Mouse (Mus musculus) embryo, embryonic 10 days (tissue): Measurements from ENCODE around the gene Mylk.
A peak's percentile ranks its signal among the peaks of the same experiment; 100 is the strongest.

Source experiments
- DNase-seq: peaks from one replicate; pipeline ENCODE4 v3.0.0-alpha.2; 2015; ENCODE audit warnings: low spot score

Mylk gene

DNA sequence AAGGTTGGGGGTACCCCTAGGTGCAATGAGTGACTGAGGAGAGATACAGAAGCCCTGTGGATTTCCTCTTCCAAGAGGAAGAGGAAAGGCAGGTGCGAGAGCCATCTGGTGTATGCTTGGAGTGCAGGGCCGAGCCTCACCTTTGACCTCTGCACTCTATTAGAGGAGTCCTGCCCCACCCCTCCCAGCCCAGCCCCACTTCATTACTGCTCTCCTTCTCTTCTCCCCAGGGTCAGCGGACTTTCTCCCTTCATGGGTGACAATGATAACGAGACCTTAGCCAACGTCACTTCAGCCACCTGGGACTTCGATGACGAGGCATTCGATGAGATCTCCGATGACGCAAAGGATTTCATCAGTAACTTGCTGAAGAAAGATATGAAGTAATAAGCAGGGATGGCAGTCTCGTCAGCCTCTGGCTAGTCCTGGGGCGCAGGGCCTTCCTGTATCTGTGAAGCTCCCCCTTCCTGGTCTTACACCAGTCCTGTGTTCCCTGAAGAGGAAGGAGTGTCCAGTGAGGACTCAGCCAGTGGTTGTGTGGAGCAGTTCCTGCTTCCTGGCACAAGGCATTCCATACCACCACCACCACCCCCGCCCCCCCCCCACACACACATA is 241.3 kb downstream of the Mylk start:
- no peak for DNase-seq

DNA sequence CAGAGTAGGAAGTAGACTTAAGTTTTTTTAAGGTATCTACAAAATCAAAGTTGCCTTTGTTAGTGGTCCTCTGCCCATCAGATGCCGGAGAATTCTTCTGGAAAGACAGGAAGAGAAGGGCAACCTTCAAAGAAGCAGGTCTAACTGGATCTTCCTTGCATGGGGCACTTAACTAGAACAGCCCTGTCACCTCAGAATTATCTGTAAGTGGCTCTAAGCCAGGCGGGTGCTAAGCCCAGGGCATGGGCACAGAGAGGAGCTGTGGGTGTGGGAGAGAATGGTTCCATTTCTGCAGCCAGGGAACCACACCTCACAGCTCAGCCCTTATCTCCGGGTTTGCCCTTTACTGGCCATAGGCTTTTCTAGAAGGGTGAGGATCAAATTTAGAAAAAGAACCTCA is 246.4 kb downstream of the Mylk start:
- DNase-seq, result no peak

DNA sequence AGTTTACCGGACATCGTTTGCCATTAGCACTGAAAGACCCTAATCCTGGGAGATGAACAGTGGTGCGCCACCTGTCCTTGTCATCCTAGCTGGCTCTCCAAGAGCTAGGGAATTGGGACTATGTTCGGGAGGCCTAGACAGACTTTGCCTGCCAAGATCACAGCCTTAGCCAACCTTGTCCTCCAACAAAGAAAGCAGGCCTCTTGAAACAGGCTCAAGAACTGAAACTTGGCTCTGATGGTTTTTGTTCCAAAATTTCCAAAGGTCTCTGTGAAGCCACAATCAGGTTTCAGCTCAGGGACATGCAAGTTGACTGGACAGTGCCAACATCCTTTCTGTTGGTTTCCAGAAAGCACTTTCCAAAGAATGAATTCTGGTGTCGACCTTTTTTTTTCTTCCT is 247.8 kb downstream of the Mylk start:
- DNase-seq, result no peak

DNA sequence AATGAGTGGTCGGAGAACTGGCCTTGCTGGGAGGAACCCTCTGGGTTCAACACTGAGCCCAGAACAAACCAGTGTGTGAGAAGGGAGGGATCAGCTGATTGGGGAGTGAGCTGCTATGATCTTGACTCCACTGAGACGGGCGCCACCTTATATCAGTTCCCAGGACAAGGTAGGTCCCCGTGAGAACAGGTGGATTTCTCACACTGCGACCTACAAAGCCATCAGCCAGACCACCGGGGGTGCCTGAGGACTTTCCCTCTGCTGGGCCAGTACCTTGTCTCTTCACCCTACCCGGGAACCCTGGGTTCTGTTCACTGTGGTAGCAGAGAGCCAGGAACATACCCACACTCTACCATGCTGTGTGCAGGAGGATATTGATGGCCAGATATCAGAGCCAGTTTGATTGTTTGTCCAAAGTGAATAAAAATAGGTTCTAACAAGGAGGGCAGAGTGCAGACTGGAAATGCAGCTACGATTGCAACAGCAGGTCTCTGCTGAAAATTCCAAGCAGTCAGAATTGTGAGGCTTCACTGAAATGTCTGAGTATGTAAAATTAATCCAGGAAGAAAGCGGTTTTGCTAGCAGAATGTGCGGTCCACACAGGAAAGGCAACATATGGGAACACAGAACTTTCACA is 248.8 kb downstream of the Mylk start:
- DNase-seq, result no peak

DNA sequence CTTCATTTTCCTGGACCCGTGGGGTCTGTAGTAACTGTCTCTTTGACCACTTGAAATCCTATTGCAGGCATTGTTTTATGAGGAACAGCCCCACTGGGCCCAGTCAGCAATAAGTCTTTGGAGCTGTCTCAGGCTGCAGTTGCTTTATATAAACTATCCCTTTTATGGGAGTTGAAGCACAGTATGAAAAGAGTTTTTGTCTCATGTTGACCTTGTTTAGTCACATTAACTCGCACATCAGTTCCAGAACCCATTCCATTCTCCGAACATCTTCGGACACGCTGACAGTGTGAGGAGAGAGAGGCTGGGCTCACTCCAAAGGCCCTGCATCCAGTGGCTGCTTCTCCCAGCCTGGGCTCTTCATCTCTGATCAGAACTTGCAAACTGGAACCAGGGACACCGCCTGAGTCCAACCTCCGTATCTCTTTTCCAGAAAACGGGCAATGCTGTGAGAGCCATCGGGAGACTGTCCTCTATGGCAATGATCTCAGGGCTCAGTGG is 249.7 kb downstream of the Mylk start:
- no peak for DNase-seq

DNA sequence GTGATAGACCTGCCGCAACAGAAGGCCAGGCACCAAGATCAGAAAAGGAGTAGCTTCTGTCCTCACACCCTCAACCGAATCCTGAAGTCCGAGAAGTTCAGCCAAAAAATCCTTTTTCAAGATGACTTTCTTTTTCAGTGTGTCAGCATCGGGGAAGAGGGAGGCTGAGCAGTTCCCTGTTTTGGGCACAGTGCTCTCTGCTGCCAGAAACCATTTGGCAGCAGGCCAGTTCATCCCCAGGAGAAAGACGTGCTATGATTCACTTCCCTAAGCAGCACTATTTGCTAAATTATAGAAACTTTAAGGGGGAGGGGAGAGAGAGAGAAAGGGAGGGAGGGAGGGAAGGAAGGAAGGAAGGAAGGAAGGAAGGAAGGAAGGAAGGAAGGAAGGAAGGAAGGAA is 251.1 kb downstream of the Mylk start:
- no peak for DNase-seq

DNA sequence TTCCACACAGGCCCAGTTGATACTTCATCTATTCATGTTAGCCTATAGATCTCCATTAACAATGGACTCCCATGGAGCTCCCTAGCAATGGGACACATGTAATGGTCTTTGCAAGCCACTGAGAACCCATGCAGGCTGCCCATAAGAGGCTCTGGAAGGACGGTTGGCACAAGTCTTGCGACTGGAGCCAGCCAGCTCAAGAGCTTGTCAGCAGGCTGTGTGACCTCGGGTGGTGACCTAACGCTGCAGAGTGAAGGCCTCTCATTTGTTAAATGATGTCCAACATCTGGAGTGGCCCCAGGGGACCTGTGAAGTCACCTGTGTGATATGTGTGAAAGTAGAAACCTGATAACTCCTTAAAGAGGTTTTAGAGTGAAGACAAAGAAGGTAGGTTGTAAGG is 252.0 kb downstream of the Mylk start:
- no peak for DNase-seq

DNA sequence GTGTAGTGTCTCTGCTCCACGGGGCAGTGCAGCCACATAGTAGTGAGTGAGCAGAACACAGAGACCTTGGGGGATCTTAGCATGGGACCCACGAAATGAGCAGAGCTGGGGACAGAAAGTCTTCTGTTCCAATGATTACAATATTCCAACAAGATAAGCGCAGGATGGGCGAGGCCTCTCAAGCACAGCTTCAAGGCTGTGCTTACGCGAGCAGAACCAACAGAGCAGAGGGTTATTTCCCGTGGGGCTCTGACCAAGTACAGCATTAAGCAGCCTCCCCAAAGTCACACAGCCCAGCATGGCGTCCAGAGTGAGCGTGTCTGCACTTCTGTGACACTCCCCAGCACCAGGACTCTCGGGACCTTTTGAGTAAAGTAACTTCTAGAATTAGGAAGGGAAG is 252.6 kb downstream of the Mylk start:
- no peak for DNase-seq

DNA sequence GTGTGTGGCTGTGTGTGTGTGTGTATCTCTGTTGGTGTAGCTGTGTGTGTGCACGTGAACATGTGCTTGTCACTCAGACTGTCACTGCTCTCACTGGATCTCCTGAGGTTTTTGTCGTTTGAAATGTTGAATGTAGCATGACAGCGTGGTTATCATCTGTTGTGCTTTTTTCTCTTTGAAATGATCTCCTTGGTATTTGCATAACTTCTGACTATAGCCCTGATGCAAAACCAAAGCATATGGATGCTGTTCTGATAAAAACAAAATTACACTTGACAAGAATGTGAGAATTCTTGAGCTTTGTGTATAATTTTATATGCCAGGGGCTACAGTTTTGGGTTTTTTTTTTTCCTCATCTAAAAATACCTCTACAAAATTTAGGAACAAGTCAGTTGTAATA is 254.0 kb downstream of the Mylk start:
- no peak for DNase-seq

DNA sequence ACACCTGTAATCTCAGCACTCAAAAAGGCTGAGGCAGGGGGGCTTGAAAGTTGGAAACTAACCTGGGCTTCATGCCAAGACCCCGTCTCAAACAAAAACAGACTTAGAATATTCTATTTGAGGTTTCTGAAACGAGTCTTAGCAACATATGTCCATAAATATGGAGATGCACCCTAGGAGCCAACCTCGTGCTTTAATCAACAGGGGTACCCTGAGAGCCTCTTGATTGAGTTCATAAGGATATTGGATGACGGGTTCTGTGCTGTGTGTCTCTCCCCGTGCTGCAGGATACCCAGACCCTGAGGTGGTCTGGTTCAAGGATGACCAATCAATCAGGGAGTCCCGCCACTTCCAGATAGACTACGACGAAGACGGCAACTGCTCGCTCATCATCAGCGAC is 255.0 kb downstream of the Mylk start:
- no peak for DNase-seq

DNA sequence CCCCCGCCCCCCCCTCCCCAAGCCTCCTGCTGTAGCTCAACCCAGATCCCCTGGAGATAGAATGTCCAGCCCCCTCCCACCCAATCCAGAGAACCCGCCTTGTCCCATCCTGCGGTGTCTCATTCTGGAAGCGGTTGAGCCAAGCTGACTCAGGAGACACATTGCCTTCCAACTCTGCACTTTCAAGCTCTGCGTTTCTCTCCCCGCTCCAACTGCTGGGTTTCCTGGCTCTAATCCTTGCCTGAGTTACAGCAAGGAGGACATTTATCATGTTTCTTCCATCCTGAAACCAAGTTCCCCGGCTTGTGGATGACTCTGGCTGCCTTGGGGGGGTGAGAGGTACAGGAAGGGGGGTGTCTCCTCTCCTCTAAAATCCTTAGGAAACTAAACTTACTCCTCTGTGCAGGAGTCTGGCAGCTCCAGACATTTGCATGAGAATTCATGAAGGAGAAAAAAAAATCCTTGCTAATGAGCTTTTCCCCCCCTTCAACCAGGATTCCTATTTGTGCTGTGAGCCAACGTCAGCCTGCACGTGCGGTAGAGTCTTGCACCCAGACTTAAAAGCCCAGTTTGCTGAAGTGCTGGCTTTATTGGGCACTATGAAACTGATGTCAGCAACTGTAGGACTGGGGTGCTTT is 256.0 kb downstream of the Mylk start:
- DNase-seq, result peak; percentile 48

DNA sequence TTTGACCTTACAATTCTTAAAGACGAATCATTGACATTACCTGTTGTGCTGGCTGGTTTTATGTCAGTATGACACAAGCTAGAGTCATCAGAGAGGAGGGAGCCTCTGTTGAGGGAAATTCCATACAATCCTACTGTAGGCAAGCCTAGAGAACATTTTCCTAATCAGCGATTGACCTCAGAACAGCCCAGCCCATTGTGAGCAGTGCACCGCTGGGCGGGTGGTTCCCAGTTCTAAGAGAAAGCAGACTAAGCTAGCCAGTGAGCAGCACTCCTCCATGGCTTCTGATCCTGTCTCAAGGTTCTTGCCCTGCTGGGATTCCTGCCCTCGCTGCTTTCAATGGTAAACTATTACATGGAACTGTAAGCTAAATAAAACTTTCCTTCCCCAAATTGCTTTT is 259.3 kb downstream of the Mylk start:
- DNase-seq, result no peak

DNA sequence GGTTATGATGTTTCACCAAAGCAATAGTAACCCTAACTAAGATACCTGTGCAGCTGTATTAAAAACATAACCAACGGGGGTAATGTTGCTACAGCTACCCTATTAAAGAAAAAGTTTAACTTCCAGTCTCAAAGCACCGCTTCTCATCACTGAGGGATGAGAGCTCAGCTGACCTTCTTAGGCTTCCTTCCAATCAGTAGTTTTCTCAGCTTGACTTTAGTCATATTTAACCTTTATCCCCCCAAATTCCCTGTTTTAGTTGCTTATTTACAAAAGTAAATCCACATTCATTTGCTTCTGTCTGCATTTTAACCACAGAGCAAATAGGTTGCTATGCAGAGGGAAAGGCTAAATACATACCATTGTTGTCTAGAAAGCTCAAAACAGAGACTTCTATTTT is 259.7 kb downstream of the Mylk start:
- DNase-seq, result no peak

DNA sequence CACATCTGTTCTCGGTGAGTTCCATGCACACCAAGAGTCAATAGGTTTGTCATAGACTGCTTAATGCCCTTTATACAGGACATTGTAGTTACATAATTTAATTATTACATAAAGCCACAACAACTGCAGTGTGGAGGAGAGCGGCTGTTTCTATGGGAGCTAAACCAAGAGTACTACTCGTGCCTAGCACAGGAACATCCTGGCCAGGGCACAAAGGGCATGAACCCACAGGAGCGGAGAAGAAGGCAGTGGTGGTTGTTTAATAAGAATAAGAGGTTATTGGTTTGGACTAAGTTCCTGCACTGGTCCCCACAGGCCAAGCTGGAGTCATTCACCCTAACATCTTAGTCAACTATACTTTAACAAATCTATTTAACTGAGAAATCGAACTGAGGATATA is 261.2 kb downstream of the Mylk start:
- no peak for DNase-seq

DNA sequence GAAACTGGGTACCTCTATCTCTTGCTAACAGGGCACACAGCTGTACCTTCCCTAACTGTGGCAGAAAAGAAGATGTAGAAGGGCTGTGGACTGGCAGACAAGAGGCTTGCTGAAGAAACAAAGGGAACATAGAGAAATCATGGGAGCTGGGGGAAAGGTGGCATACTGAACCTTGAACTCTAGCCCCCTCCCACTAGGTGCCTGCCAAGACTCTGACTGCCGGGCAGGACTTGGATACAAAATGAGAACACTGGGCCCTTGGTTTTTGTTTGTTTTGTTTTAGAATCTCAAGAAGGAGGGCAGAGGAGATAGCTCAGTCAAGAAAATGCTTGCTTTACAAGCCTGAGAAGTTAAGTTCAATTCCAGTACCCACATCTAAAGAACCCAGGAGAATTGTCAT is 262.4 kb downstream of the Mylk start:
- DNase-seq, result no peak

DNA sequence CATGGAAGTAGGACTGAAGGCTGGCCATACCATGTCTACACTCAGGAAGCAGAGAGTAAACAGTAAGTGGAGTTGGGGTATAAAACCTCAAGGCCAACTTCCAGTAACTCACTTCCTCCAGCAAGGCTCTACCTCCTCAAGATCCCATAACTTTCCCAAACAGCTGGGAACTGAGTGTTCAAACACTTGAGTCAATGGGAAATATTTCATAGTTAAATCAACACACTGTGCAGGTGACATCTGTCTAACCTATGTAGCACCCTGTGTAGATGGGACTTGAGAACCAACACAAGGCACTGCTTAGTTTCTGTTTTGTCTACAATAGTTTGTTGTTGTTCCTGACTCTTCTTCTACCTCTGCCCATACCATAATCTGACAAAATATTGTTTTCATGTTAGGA is 263.4 kb downstream of the Mylk start:
- DNase-seq, result no peak

DNA sequence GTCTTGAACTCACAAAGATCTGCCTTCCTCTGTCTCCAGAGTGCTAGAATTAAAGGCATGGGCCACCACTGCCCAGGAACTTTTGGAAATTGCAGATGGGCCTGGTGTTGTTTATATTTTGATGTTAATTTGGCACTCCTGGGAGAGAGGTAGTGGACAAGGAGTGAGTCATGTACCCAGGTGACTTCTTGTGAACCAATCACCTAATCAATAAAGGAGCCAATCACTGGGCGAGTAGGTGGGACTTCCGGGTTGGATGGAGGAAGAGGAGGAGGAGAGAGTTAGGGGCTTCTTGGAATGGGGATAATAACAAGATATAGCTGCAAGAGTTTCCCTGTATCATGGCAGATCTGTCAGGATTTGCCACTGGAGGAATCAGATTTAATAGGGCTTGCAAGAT is 268.5 kb downstream of the Mylk start:
- DNase-seq, result no peak

DNA sequence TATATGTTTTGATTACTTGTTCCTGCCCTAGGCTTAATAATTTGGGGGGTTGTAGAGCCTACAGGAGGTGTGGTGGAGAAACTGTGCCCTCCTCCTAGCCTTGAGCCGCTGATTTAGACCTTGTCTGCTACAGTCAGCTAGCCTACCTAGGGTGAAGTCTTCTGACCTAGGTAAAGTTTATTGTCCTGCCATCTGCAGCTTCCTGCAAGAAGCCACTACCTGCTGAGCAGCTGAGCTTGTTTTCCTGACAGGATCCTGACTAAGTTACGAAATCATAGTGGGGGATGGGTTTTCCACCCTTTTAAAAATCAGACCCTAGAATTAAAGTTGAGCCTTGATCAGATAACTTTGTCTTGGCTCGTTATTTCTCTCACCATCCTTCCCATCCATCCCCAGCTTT is 271.5 kb downstream of the Mylk start:
- DNase-seq, result no peak

DNA sequence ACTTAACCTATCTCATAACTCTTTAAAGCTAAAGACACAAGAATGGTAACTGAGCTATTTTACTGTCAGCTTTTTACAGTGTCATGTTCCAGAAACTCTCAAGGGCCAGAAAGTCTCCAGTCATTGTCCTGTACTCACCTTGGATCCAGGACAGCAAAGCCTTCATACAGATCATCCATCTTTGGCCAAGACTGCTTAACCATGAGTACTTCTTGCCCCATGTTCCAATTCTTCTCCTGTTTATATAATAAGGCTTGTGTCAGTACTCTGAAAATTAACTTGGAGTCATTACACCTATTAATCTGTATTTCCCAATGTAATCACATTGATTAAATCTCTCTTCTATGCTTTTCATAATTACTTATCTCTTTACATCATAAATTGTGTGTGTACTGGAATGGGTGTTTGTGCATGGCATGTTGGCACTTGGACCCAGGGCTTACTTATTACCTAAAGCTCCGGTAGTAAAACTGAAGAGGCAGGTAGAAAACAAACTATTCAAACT is 273.5 kb downstream of the Mylk start:
- no peak for DNase-seq

DNA sequence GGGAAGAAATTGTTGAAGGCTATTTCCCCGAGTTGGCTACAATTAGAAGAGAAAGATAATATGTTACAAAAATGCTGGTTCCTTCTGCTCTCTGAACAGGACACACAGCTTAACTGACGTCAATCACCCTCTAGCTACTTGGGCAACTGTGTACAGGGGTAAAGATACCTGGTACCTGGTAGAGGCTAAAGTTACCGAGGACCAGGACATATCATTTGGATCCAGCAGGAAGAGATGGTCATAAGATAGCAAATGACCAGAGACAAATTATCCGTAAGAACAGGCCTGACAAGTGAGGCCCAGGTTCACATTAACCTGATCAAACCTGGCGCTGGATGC is 276.9 kb downstream of the Mylk start:
- no peak for DNase-seq

DNA sequence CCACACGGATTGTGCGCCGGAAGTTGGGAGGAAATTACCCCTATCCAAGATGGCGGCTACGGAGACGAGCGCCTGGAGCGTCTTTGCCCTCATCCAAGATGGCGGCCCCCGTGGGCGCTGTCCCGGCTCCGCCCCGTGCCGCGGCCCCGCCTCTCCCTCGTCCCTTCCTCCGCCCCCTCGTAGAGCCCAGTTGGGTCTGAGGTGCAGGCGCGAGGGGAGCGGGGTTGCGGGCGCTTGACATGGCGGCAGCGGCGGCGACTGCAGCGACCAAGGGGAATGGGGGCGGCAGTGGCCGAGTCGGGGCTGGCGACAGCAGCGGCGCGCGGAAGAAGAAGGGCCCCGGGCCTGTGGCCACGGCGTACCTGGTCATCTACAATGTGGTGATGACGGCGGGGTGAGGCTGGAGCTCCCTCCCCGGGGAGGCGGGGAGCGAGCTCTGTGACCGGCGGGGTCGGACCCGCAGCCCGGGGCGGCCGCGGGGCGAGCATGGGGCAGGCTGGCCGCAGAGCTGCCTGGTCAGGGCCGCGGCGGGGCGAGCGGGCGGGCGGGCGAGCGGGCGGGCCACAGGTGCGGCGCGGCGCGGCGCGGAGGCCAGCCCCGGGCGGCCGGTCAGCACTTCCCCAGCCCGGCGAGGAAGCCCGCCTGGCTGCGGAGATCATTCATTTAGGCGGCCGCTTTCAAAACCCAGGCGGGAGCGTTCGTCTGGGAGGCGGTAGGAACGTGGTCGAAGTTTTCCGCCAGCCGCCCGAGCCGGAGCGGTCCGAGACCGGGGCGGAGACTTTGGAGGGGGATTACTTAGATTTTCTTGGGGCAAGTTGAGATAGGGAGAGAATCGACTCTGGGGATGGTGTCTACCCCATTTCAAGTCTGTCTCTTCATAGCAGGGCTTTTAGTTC is 277.5 kb downstream of the Mylk start, which contains the start of gene Hacd2:
Gene Hacd2 (plus strand): TSS at position 187 of the 896 bp plus-strand sequence.
- DNase-seq, result peak; percentile 97

DNA sequence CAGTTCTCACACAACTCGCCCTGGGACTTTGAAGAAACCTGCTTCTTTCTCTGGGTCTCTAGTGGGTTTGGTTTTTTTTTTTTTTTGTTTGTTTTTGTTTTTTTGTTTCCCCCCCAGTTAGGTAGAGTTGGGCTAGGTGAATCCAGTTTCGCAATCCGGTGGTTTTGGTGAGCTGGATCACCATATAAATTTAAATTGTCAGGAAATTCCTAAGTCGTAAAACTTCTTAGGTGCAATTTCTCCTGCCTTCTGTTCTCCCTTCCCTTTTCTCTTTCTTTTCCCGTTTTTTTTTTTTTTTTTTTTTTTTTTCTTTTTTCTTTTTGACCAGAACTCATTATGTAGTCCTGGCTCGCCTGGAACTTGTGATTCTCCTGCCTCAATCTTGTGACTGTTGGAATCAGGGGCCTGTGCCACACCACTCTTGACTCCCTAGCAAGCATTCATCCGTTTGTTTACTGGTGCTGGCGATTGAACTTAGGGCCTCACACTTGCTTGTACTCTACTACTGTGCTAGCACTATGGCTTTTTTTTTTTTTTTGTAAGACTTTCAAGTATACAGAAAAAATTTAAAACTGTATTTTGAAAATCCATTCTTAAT is 278.2 kb downstream of the Mylk start:
- DNase-seq, result peak; percentile 12
